Mouse (Mus musculus) hindbrain, postnatal 0 days (tissue): ENCODE data around the gene Lep. TPM values are rescaled to one million over a fixed set of nuclear protein-coding genes. Genes with fewer than 3 reads are reported as not detected.

Source experiments
- ATAC-seq: fragments of 200-750 bp; cut with Nextera tagmentation; 2 replicates; pipeline ENCODE4 v1.8.0; 2017; ENCODE audit warnings: mild to moderate bottlenecking, moderate TSS enrichment, moderate library complexity
- DNase-seq: peaks from one replicate; pipeline ENCODE4 v3.0.0-alpha.2; 2015; ENCODE audit warnings: low spot score
- H3K27ac ChIP-seq: fragments of 300-500 bp; sonication (generic); 2 replicates; pipeline ENCODE4 v1.5.1; 2014; ENCODE audit warnings: mild to moderate bottlenecking
- H3K27me3 ChIP-seq: fragments of 300-500 bp; sonication (generic); 2 replicates; pipeline ENCODE4 v1.6.1; 2014; ENCODE audit warnings: low read length, mixed read lengths; ENCODE audit not compliant: insufficient read depth
- H3K36me3 ChIP-seq: fragments of 300-500 bp; sonication (generic); 2 replicates; pipeline ENCODE4 v1.6.1; 2014; ENCODE audit warnings: low read length, mixed read lengths; ENCODE audit not compliant: insufficient read depth
- H3K4me1 ChIP-seq: fragments of 300-500 bp; sonication (generic); 2 replicates; pipeline ENCODE4 v1.6.1; 2014; ENCODE audit warnings: antibody characterized with exemption, low read length, mixed read lengths; ENCODE audit not compliant: insufficient read depth
- H3K4me2 ChIP-seq: fragments of 300-500 bp; sonication (generic); 2 replicates; pipeline ENCODE4 v1.6.1; 2014; ENCODE audit warnings: low read depth, mild to moderate bottlenecking, low read length, moderate library complexity, mixed read lengths
- H3K4me3 ChIP-seq: fragments of 300-500 bp; sonication (generic); 2 replicates; pipeline ENCODE4 v1.5.1; 2014; ENCODE audit warnings: low read length
- H3K9ac ChIP-seq: fragments of 300-500 bp; sonication (generic); replicated peaks from 2 replicates; pipeline ENCODE4 v1.6.1; 2014; ENCODE audit warnings: mild to moderate bottlenecking, low read length, moderate library complexity, mixed read lengths
- H3K9me3 ChIP-seq: fragments of 300-500 bp; sonication (generic); 2 replicates; pipeline ENCODE4 v1.6.1; 2016; ENCODE audit warnings: low read length, mixed read lengths
- CTCF ChIP-seq: IDR thresholded peaks from 2 replicates; pipeline ENCODE4 v1.5.1; 2016; ENCODE audit warnings: antibody characterized with exemption, control low read depth, low read depth
- WGBS: fragments of 180-500 bp; shearing (Covaris S2); extraction: QIAGEN DNeasy Blood & Tissue Kit; methylation state at CpG from one replicate; pipeline ENCODE4 v1.1.7; 2014; 5-methylcytosine and 5-hydroxymethylcytosine counted together
- polyA plus RNA-seq: library from polyadenylated mRNA; unstranded; fragments of >200 nt; fragmentation: Nextera tagmentation; extraction: Ambion mirVana; gene quantifications from 2 replicates; pipeline ENCODE4 v1.2.1, GENCODE M21; 2015
- total RNA-seq: library from RNA; depleted of rRNA; stranded (reverse); fragments of >200 nt; gene quantifications from 2 replicates; pipeline ENCODE4 v1.2.3, GENCODE M21; 2014; rRNA removed

Gene Lep
- total RNA-seq = not detected in 2 replicates
- not detected in 2 replicates for polyA plus RNA-seq

DNA sequence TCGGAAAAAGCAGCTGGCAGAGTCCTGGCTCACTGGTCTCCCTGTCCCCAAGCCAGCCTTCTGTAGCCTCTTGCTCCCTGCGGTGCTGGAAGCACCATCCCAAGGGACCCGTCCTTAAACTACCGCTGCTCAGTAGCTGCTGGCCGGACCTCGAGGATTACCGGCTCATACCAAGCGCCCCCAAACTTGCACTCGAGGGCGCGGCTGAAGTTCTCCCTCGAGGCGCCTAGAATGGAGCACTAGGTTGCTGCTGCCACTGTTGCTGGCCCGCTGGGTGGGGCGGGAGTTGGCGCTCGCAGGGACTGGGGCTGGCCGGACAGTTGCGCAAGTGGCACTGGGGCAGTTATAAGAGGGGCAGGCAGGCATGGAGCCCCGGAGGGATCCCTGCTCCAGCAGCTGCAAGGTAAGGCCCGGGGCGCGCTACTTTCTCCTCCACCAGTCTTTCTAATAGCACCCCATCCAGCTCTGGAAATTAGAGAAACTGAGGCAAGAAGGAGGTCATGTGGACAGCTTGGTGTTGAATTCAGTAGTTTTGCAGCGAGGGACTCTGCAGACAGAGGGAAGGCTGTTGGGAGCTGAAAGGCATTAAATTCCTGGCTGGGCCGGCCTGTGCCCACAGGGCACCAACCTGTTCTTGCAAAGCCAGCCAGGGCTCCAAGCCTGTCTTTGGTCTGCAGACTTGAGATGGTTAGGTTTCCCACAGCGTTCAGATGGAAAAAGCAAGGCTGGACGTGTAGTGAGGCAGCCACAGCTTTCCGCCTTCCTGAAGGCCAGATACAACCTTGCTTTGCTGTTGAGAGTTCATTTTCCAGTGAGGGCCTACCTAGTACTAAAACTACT is at the start of gene Lep:
Gene Lep (plus strand): TSS at position 375 of the 840 bp plus-strand sequence.
- Histone ChIP-seq H3K4me2 (no peak within 1 kb of the TSS), H3K27me3 (no peaks in the 10 kb centered on the region), H3K4me3 (no peak within 1 kb of the TSS), H3K9me3 (no peaks in the 10 kb centered on the region), H3K27ac (no peak within 1 kb of the TSS), H3K4me1 (no peaks in the 10 kb centered on the region), H3K9ac (no peak within 1 kb of the TSS), H3K36me3 (no peaks in the 10 kb centered on the region)
- TF ChIP-seq CTCF = no peak
- ATAC-seq (no peak), DNase-seq (no peak)
- 73% methylated on average over 28 of the region's 28 CpGs for WGBS

DNA sequence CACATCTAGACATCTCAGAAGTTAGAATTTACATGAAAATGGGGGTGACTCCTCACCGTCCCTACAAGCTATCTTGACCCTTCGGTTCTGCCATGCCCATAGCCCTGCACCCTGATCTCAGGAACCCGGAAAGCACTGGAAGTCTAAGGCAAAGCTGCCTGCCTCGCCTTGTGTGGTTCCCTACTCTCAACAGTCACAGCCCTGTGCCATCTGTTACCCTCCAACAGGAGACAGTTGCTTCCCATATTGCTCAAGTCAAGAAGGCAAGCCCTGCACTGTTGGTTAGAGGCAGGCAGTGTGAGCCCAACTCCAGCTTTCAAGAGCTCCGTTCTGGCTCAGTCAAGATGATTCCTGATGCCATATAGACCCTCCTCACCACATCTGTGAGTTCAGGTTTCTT is 48.4 kb upstream of the Lep start:
- no peak for TF ChIP-seq CTCF
- DNase-seq (no peak), ATAC-seq (no peak)
- 0 out of 2 replicates have a peak, but pooled peaks cover 1% of the 10 kb centered on the region for H3K4me1 ChIP-seq
- no peaks in the 10 kb centered on the region for H3K9me3 ChIP-seq
- WGBS = 88% methylated on average over 5 of the region's 5 CpGs
- H3K4me3 ChIP-seq = no peak overlapping the region
- H3K27me3 ChIP-seq = no peaks in the 10 kb centered on the region
- H3K9ac ChIP-seq = no peak overlapping the region
- H3K36me3 ChIP-seq = no peaks in the 10 kb centered on the region
- no peak overlapping the region for H3K4me2 ChIP-seq
- H3K27ac ChIP-seq = no peak overlapping the region

DNA sequence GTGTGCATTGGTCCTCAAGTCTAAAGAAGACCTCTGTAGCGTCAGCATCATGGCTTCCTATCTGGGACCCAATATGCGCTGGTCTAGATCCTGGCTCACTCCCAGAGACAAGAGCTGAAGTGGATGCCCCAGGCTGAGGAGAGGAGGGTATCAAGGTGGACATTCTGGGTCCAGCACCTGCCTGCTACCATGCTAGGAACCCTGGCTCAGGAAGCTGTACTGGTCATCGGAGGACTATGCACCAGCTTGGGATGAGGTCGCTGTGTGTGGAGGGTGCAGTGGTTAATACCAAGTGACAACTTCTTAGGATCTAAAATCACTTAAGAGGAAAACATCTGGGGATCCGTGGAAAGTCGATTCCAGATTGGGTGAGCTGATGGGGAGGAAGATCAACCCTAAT is 46.8 kb upstream of the Lep start:
- no peak overlapping the region for H3K9ac ChIP-seq
- no peak overlapping the region for H3K4me3 ChIP-seq
- no peaks in the 10 kb centered on the region for H3K36me3 ChIP-seq
- no peaks in the 10 kb centered on the region for H3K27me3 ChIP-seq
- ATAC-seq (no peak), DNase-seq (no peak)
- no peak overlapping the region for H3K4me2 ChIP-seq
- H3K9me3 ChIP-seq = no peaks in the 10 kb centered on the region
- H3K27ac ChIP-seq = no peak overlapping the region
- no peak for TF ChIP-seq CTCF
- peaks cover 9% of the 10 kb centered on the region for H3K4me1 ChIP-seq
- WGBS = 92% methylated on average over 6 of the region's 6 CpGs

DNA sequence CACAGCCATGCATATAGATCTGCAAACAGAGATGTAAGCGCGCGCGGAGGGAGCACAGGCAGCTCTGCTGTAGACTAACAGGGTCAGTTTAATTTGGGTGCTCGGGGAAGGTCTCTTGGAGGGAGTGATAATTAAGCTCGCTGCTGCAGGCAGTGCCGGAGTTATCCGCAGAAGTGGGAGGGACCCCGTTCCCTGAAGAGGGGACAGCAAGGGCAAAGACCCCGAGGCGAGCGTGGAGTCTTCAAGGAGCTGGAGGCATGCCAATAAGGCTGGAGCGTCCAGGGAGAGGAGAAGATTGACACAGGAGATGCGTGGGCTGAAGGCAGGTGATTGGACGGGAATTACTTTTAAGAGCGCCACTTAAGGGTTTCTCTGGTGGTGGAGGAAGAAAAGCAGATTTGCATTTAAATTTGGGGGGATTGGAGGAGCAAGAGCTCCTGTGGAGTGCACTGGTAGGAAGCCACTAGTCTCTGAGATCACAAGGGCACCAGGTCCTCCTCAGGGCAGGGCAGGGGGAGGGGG is 43.1 kb upstream of the Lep start:
- peaks cover 9% of the 10 kb centered on the region for H3K4me1 ChIP-seq
- H3K27ac ChIP-seq = no peak overlapping the region
- H3K27me3 ChIP-seq = no peaks in the 10 kb centered on the region
- DNase-seq (peak; percentile 67), ATAC-seq (peak; percentile 58; the same call in 1 of the 2 replicates)
- no peaks in the 10 kb centered on the region for H3K36me3 ChIP-seq
- H3K9ac ChIP-seq = peak overlapping the region; percentile 30; the same call in 1 of the 2 replicates
- H3K4me2 ChIP-seq = peak overlapping the region; percentile 62
- no peaks in the 10 kb centered on the region for H3K9me3 ChIP-seq
- WGBS = 1% methylated on average over 16 of the region's 16 CpGs
- peak overlapping the region; percentile 30 for H3K4me3 ChIP-seq
- TF ChIP-seq CTCF = no peak

DNA sequence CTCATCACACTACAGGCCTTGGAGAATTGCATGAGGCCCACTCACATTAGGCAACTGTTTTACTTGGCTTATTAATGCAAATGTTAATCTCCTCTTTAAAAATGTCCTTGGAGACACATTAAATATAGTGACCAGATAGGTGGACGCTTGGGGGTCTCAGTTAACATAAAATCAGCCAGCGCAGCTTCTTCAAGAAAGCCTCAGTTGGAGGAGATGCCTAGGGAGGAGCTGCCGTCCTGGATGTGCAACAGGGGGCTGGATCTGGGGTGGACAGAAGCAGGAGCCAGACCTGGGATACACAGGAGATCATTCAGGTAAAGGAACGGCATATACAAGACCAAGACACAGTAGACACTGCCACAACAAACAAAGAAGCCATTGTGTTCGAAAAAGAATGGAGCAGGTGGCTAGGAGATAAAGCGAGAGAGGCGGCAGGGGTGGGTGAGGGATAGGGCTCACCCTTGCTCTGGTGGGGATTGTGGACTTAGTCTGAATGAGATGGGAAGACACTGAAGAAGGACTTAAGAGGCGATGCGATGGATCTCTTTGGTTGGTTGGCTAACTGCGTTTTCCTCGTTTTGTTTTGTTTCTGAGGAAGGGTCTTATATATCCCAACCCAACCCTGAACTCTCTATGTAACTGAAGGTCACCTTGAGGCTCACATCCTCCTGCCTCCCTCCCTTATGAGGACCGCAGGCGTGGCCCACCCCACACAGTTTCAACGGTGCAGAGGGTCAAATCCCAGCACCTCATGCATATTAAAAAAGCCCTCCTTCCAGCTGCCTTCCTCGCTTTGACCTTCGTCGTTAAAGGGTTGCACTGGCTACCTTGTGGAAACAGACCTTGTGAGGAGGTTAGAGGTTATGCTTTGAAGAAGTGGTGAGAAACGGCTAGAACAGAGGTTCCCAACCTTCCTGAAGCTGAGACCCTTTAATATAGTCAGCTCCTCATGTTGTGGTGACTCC is 40.0 kb upstream of the Lep start:
- no peak overlapping the region for H3K4me2 ChIP-seq
- TF ChIP-seq CTCF = no peak
- no peaks in the 10 kb centered on the region for H3K27me3 ChIP-seq
- ATAC-seq (no peak), DNase-seq (no peak)
- WGBS = 72% methylated on average over 18 of the region's 18 CpGs
- H3K9ac ChIP-seq = no peak overlapping the region
- H3K27ac ChIP-seq = no peak overlapping the region
- H3K36me3 ChIP-seq = no peaks in the 10 kb centered on the region
- H3K4me3 ChIP-seq = no peak overlapping the region
- peaks cover 9% of the 10 kb centered on the region for H3K4me1 ChIP-seq
- no peaks in the 10 kb centered on the region for H3K9me3 ChIP-seq

DNA sequence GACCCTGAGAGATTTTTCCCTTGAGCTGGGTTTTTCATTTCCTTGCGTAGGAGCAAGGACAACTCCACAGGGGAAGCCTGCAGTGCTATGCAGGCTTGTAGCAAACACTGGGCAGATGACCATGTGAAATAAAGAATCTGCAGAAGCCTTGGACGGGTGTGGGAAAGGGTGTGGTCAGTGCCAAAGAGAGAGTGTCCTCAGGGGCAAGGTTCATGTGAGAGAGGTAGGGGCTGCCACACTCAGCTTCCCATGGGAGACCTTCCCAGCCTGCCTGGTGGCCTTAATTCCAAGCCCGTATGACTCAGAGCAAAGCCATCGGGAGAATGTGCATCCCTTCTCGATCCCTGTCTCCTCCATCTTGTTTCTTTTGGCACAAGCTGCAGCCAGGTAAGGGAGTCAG is 39.1 kb upstream of the Lep start:
- Histone ChIP-seq H3K27me3 (no peaks in the 10 kb centered on the region), H3K4me1 (peaks cover 9% of the 10 kb centered on the region)
- WGBS = 76% methylated on average over 5 of the region's 5 CpGs

More for the DNA sequence above, 39.1 kb upstream of the Lep start:
- no peak for TF ChIP-seq CTCF
- no peak overlapping the region for H3K4me2 ChIP-seq
- no peaks in the 10 kb centered on the region for H3K36me3 ChIP-seq
- DNase-seq = no peak
- H3K9ac ChIP-seq = no peak overlapping the region
- H3K4me3 ChIP-seq = no peak overlapping the region
- H3K27ac ChIP-seq = no peak overlapping the region
- ATAC-seq = no peak
- no peaks in the 10 kb centered on the region for H3K9me3 ChIP-seq
